Mouse (Mus musculus) liver, adult 2 months (tissue): ENCODE measurements around the gene Hmcn2.

ENCODE experiments used
- CTCF ChIP-seq: fragments of 200-500 bp; IDR thresholded peaks from 2 replicates; pipeline ENCODE4 v1.5.1; 2011; ENCODE audit warnings: low read depth, low read length, control low read depth
- POLR2A ChIP-seq: fragments of 200-500 bp; IDR thresholded peaks from 2 replicates; pipeline ENCODE4 v1.6.1; 2011; ENCODE audit warnings: low read length, control low read depth; ENCODE audit not compliant: insufficient read depth; ENCODE audit errors: extremely low read depth

- TF ChIP-seq CTCF (no peak), POLR2A (no peak)
These were observed 128.4 kb downstream of the Hmcn2 start for GRCm38 (mm10) chr2:31442480-31443160.
